Mouse (Mus musculus): Measurements from ENCODE around the gene Cstad. TPM values are rescaled to one million over a fixed set of nuclear protein-coding genes. Genes with fewer than 3 reads are reported as not detected.

Gene Cstad
- 1.3 and 1.9 TPM in 2 replicates for total RNA-seq (2017)

DNA sequence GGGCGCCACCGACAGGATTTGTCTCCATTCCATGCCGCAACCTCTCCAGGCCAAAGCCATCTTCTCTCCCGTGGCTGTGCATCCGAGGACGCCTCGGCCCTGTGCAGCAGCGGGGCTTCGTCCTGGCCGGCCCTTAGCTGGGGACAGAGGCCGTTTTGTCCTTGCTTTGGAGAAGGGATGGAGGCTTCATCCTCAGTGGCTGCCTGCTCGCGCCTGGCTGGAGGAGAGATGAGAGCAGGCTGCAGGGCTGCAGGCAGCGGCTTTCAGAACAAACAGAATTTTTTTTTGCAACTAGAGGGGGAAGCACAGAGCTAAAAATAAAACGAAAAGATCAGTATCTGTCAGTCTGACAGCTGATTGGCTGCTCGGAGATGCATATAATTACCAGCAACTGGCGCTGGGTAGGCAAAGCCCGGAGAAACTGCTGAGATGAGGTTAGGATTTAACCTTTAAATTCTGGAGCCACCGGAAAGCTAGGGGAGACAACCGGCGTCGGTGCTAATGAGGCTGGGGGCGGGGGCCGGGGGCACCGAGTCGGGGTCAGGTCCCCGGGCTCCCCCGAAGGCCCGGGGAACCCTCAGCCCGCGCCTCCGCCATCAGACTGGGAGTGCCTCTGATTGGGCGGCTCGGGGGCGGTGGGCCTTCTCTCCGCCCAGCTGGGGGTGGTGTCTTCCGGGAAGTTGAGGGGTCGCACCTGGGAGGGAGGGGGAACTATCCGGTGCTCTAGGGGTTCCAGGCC, at the start of gene Cstad:
Cstad (plus strand) TSS at position 400 of the 739 bp plus-strand sequence.
- peak; percentile 70 to 72 for ATAC-seq (replicated peaks in 1 of 2; ENCODE audit: insufficient read depth in 1 of 2, low FRiP score in 2 of 2, low TSS enrichment in 1 of 2, low read depth in 1 of 2, poor library complexity in 2 of 2, severe bottlenecking in 2 of 2)

DNA sequence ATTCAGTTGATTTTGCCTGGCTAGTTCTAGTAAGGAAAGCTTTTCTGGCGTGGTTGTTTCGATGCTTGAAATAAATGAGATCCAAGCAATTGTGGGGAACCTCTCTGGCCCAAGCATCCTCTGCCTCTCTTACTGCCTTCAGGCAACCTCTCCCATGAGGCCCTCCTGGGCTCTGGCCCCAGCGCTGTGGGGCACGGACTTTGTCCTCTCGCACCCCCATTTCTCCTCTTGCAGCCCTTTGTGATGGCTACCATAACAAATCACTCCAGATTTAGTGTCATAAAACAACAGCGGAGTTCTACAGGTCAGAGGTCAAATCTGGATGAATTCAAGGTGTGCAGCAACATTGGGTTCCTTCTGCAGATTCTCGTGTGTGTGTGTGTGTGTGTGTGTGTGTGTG, 49.1 kb upstream of the Cstad start:
- ATAC-seq (replicated peaks in 1 of 2; ENCODE audit: insufficient read depth in 1 of 2, low FRiP score in 2 of 2, low TSS enrichment in 1 of 2, low read depth in 1 of 2, poor library complexity in 2 of 2, severe bottlenecking in 2 of 2), result no peak

DNA sequence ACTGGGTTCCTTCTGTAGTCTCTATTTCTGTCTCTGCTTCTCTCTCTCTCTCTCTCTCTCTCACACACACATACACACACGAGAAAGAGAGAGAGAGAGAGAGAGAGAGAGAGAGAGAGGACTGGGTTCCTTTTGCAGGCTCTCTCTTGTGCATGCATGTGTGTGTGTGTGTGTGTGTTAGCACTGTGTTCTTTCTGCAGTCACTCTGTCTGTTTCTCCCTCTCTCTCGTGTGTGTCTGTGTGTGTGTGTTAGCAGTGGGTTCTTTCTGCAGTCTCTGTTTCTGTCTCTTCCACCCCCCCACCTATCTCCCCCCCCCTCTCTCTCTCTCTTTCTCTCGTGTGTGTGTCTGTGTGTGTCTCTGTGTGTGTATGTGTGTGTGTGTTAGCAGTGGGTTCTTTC, 48.6 kb upstream of the Cstad start:
- ATAC-seq (replicated peaks in 1 of 2; ENCODE audit: insufficient read depth in 1 of 2, low FRiP score in 2 of 2, low TSS enrichment in 1 of 2, low read depth in 1 of 2, poor library complexity in 2 of 2, severe bottlenecking in 2 of 2), result no peak

DNA sequence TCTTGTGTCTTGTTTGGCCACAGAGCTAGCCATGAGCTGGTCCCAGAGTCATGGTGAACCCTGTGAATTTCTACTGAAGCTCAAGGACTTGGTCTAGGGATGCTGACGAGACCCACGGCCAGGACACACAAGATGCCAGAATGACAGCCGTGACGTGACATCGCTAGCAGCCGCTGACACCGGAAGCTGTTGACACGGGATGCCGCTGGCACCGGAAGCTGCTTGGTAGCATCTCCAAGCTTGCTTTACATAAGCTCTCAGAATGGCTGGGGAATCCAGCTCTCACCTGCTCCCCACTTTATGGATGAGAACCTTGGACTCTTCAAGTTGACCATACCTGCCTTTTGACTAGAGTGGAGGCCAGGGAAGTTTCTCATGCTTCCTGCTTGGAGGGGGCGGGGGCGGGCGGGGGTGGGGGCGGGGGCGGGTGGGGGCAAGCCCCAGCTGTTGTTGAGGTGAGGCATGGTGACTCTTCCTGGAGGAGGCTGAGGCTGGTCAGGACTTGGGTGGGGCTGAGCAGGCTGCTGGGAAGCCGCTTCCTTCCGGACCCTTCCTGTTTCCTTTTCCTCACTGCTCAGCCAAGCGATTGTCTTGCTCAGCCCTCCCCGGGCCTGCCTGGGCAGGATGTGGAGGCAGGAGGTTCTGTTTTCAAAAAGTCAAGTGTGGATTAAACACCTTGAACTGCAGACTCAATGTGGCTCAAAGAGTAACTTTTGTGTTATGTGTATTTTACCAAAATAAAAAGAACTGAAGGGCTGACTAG, 47.2 kb upstream of the Cstad start:
- 0 out of 4 replicates have a peak, but pooled peaks of 1 of the 2 experiments have one; percentile 20 for ATAC-seq (replicated peaks in 1 of 2; ENCODE audit: insufficient read depth in 1 of 2, low FRiP score in 2 of 2, low TSS enrichment in 1 of 2, low read depth in 1 of 2, poor library complexity in 2 of 2, severe bottlenecking in 2 of 2)

DNA sequence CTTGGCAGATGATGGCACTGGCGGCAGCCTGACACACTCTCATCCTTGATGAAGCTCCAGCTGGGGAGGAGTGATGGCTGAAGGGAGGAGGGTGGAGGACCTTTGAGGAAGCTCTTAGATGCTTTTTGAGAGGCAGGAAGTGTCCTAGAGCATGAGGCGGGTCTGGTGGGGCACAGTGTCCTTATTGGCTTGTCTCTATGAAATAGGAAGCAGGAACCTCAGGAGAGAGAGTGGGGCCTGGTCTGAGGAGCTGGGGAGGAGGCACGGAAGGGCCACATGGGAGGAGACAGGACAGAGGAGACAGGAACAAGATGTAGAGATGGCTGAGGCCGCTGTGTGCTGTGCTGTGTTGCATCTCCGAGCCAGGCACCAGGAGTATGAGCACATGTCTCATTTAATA, 43.3 kb upstream of the Cstad start:
- ATAC-seq (replicated peaks in 1 of 2; ENCODE audit: insufficient read depth in 1 of 2, low FRiP score in 2 of 2, low TSS enrichment in 1 of 2, low read depth in 1 of 2, poor library complexity in 2 of 2, severe bottlenecking in 2 of 2), result no peak

GRCm38 (mm10) chr2:30553851-30554540, 40.8 kb upstream of the Cstad start:
- ATAC-seq (replicated peaks in 1 of 2; ENCODE audit: insufficient read depth in 1 of 2, low FRiP score in 2 of 2, low TSS enrichment in 1 of 2, low read depth in 1 of 2, poor library complexity in 2 of 2, severe bottlenecking in 2 of 2), result peak in 1 of 2 experiments; percentile 51; a peak in 2 of 4 replicates

- ATAC-seq (replicated peaks in 1 of 2; ENCODE audit: insufficient read depth in 1 of 2, low FRiP score in 2 of 2, low TSS enrichment in 1 of 2, low read depth in 1 of 2, poor library complexity in 2 of 2, severe bottlenecking in 2 of 2), result no peak
Observed at GRCm38 (mm10) chr2:30555257-30555656, 39.6 kb upstream of the Cstad start.

DNA sequence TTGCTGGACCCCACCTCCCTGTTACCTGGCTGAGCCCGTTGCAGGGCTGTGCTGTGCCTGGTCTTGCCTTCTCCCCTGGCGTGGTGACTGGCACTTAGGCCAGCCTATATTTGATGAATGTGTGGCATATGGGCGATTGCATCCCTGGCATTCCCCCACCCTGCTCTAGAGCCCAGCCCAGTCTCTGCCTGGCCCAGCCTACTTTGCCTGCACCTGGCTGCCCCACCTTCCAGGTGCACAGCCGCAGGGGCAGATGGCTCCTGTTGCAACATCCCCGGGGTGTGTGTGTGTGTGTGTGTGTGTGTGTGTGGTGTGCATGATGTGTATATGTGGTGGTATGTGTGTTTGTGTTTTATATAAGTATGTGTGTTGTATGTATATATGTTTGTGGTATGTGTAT, 38.3 kb upstream of the Cstad start:
- no peak for ATAC-seq (replicated peaks in 1 of 2; ENCODE audit: insufficient read depth in 1 of 2, low FRiP score in 2 of 2, low TSS enrichment in 1 of 2, low read depth in 1 of 2, poor library complexity in 2 of 2, severe bottlenecking in 2 of 2)

DNA sequence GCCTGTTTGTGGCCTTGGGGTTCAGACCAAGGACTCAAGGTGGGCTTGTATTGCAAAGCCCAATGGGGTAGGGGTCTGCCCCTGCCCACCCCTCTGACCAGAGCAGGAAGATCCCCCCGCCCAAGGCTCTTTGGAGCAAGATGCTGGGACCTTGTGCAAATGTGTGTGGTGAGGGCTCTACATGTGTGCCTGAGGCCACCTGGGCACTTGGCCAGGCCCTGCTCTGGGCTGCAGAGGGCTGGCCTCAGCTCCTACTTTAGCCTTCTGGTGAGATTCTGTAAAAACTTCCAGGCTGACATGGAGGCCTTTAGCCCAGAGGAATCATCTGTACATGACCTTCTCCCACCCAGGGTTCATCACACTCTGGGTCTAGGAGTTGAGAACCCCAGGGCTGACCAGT, 35.3 kb upstream of the Cstad start:
- ATAC-seq (replicated peaks in 1 of 2; ENCODE audit: insufficient read depth in 1 of 2, low FRiP score in 2 of 2, low TSS enrichment in 1 of 2, low read depth in 1 of 2, poor library complexity in 2 of 2, severe bottlenecking in 2 of 2), result no peak

- ATAC-seq (replicated peaks in 1 of 2; ENCODE audit: insufficient read depth in 1 of 2, low FRiP score in 2 of 2, low TSS enrichment in 1 of 2, low read depth in 1 of 2, poor library complexity in 2 of 2, severe bottlenecking in 2 of 2), result no peak
Observed at GRCm38 (mm10) chr2:30562553-30562952, 32.3 kb upstream of the Cstad start.

GRCm38 (mm10) chr2:30571647-30572046, 23.2 kb upstream of the Cstad start:
- ATAC-seq (replicated peaks in 1 of 2; ENCODE audit: insufficient read depth in 1 of 2, low FRiP score in 2 of 2, low TSS enrichment in 1 of 2, low read depth in 1 of 2, poor library complexity in 2 of 2, severe bottlenecking in 2 of 2), result no peak

- no peak for ATAC-seq (replicated peaks in 1 of 2; ENCODE audit: insufficient read depth in 1 of 2, low FRiP score in 2 of 2, low TSS enrichment in 1 of 2, low read depth in 1 of 2, poor library complexity in 2 of 2, severe bottlenecking in 2 of 2)
Observed at GRCm38 (mm10) chr2:30573522-30573921, 21.3 kb upstream of the Cstad start.

DNA sequence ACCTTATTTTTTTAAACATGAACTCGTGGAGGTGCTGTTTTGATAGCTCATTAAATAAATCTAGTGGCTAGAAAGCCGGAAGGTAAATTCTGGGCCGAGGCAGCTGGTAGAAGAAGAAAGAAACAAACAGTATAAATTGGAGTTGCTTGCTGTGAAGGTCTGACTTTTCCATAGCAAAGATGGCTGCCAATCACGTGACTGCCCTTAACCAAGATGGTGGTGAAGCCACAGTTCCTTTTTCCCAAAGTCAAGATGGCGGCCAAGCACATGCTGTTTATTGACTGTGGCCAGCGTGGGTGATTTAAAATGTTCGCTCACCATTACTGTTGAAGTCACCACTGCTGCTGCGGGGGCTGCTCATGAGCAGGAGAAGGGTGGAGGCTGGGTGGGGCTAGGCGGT, 17.8 kb upstream of the Cstad start:
- no peak for ATAC-seq (replicated peaks in 1 of 2; ENCODE audit: insufficient read depth in 1 of 2, low FRiP score in 2 of 2, low TSS enrichment in 1 of 2, low read depth in 1 of 2, poor library complexity in 2 of 2, severe bottlenecking in 2 of 2)

DNA sequence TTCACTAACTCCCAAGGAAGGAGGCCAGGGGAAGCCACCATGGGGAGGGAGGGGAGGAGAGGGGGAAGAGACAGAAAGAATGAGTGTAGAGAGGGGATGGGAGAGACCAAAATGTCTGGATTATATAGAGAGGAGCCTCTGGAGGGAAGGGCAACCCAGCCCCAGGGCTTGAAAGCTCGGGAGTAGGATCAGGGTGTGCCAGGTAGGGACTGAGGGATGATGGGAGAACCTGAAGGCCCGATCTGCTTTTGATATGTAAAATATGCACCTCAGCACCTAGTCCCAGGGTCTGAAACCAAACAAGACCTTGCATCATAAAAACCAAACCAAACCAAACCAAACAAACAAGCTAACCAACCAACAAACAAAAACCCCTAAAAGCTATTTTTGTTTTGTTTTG, 16.8 kb upstream of the Cstad start:
- no peak for ATAC-seq (replicated peaks in 1 of 2; ENCODE audit: insufficient read depth in 1 of 2, low FRiP score in 2 of 2, low TSS enrichment in 1 of 2, low read depth in 1 of 2, poor library complexity in 2 of 2, severe bottlenecking in 2 of 2)

- peak; percentile 86 to 88 for ATAC-seq (replicated peaks in 1 of 2; ENCODE audit: insufficient read depth in 1 of 2, low FRiP score in 2 of 2, low TSS enrichment in 1 of 2, low read depth in 1 of 2, poor library complexity in 2 of 2, severe bottlenecking in 2 of 2)
Observed at GRCm38 (mm10) chr2:30587161-30587560, 7.7 kb upstream of the Cstad start.

GRCm38 (mm10) chr2:30587671-30588070, 7.2 kb upstream of the Cstad start:
- ATAC-seq (replicated peaks in 1 of 2; ENCODE audit: insufficient read depth in 1 of 2, low FRiP score in 2 of 2, low TSS enrichment in 1 of 2, low read depth in 1 of 2, poor library complexity in 2 of 2, severe bottlenecking in 2 of 2), result no peak

- ATAC-seq (replicated peaks in 1 of 2; ENCODE audit: insufficient read depth in 1 of 2, low FRiP score in 2 of 2, low TSS enrichment in 1 of 2, low read depth in 1 of 2, poor library complexity in 2 of 2, severe bottlenecking in 2 of 2), result no peak
Observed at GRCm38 (mm10) chr2:30588985-30589511, 5.8 kb upstream of the Cstad start.

DNA sequence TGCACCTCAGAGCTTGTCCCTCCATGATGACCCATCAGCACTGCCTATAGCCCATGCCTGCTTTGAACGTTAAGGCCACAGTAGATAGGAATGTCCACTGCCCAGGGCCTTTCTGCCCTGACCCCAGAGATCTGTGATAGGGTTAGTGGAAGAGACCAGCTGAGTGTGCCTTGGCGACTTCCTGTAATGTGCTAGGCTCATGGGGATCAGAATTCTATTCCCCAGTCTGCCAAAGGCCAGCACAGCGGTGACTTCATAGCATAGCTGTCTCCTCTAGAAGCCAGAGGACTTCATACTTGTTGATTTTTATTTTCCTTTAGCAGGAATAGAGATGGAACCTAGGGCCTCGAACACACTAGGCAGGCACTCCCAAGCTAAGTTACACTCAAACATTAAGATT, 5.1 kb upstream of the Cstad start:
- no peak for ATAC-seq (replicated peaks in 1 of 2; ENCODE audit: insufficient read depth in 1 of 2, low FRiP score in 2 of 2, low TSS enrichment in 1 of 2, low read depth in 1 of 2, poor library complexity in 2 of 2, severe bottlenecking in 2 of 2)
